Mouse (Mus musculus) cerebellum, adult 2 months (tissue): ENCODE results near the gene Ucn2.

Experiments
- CTCF ChIP-seq: fragments of 200-500 bp; IDR thresholded peaks from 2 replicates; pipeline ENCODE4 v1.5.1; 2011; ENCODE audit warnings: low read depth, mild to moderate bottlenecking, control low read depth, low read length, moderate library complexity, borderline replicate concordance; ENCODE audit not compliant: insufficient read depth
- POLR2A ChIP-seq: fragments of 200-500 bp; IDR thresholded peaks from 2 replicates; pipeline ENCODE4 v1.6.1; 2011; ENCODE audit warnings: low read length, control low read depth, borderline replicate concordance; ENCODE audit not compliant: insufficient read depth

GRCm38 (mm10) chr9:109021428-109021827 is 35.6 kb downstream of the Ucn2 start:
- TF ChIP-seq CTCF (no peak), POLR2A (no peak)
